Mouse (Mus musculus) embryonic facial prominence, embryonic 14.5 days (tissue): ENCODE data around the gene Lgals9. TPM values are rescaled to one million over a fixed set of nuclear protein-coding genes. Genes with fewer than 3 reads are reported as not detected.

Experiments used
- ATAC-seq: fragments of 200-750 bp; cut with Nextera tagmentation; 2 replicates; pipeline ENCODE4 v1.8.0; 2017; ENCODE audit warnings: low read depth, moderate number of reproducible peaks, moderate TSS enrichment
- DNase-seq: peaks from one replicate; pipeline ENCODE4 v3.0.0-alpha.2; 2015; ENCODE audit warnings: low spot score
- H3K27ac ChIP-seq: fragments of 300-500 bp; sonication (generic); replicated peaks from 2 replicates; pipeline ENCODE4 v1.5.1; 2014; ENCODE audit warnings: low read depth, mild to moderate bottlenecking, low read length, moderate library complexity
- H3K27me3 ChIP-seq: fragments of 300-500 bp; sonication (generic); replicated peaks from 2 replicates; pipeline ENCODE4 v1.6.1; 2014; ENCODE audit warnings: low read length; ENCODE audit not compliant: control insufficient read depth, insufficient read depth
- H3K36me3 ChIP-seq: fragments of 300-500 bp; sonication (generic); 2 replicates; pipeline ENCODE4 v1.6.1; 2014; ENCODE audit warnings: low read length, mixed read lengths; ENCODE audit not compliant: control insufficient read depth, insufficient read depth
- H3K4me1 ChIP-seq: fragments of 300-500 bp; sonication (generic); 2 replicates; pipeline ENCODE4 v1.6.1; 2014; ENCODE audit warnings: antibody characterized with exemption, low read length; ENCODE audit not compliant: control insufficient read depth, insufficient read depth
- H3K4me2 ChIP-seq: fragments of 300-500 bp; sonication (generic); 2 replicates; pipeline ENCODE4 v1.6.1; 2014; ENCODE audit warnings: low read depth, mild to moderate bottlenecking, low read length, moderate library complexity, mixed read lengths
- H3K4me3 ChIP-seq: fragments of 300-500 bp; sonication (generic); 2 replicates; pipeline ENCODE4 v1.5.1; 2014; ENCODE audit warnings: low read depth, mild to moderate bottlenecking, low read length
- H3K9ac ChIP-seq: fragments of 300-500 bp; sonication (generic); 2 replicates; pipeline ENCODE4 v1.6.1; 2014; ENCODE audit warnings: low read depth, mild to moderate bottlenecking, low read length, moderate library complexity, mixed read lengths
- H3K9me3 ChIP-seq: fragments of 300-500 bp; sonication (generic); 2 replicates; pipeline ENCODE4 v1.6.1; 2016; ENCODE audit warnings: low read length; ENCODE audit not compliant: control insufficient read depth
- WGBS: fragments of 180-500 bp; shearing (Covaris S2); extraction: QIAGEN DNeasy Blood & Tissue Kit; methylation state at CpG from one replicate; pipeline ENCODE4 v1.1.7; 2014; 5-methylcytosine and 5-hydroxymethylcytosine counted together
- polyA plus RNA-seq: library from polyadenylated mRNA; unstranded; fragments of >200 nt; fragmentation: Nextera tagmentation; extraction: Ambion mirVana; gene quantifications from 2 replicates; pipeline ENCODE4 v1.2.1, GENCODE M21; 2014

The Lgals9 gene
- polyA plus RNA-seq, 1 experiment from 2014 or later = 52.1 TPM

DNA sequence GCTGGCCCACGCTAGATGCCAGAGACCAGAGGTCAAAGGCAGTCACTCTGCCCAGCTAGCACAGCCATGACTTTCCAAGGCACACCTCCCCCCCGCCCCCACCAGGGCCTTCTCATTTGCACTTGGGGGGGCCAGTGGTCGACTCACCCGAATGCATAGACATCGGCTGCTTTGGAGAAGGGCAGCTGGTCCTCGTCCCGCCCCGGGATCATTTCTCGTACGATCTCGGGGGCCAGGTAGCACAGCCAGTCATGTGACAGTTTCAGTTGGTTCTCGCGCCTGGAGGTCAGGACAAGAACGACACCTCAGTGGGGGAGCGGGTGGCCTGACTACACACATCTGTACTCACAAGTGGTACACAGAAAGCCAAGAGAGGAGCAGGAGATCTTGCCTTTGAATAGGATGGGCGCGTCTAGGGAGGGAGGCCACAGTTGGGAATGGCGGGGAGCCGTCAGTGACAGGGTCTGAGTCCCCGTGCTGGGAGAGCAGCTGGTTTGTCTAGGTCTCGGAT, 35.8 kb upstream of the Lgals9 start:
- H3K27ac ChIP-seq = no peak overlapping the region
- H3K36me3 ChIP-seq = peaks cover 55% of the 10 kb centered on the region
- H3K4me3 ChIP-seq = no peak overlapping the region
- no peak for DNase-seq
- 77% methylated on average over 20 of the region's 21 CpGs for WGBS
- no peaks in the 10 kb centered on the region for H3K27me3 ChIP-seq
- no peaks in the 10 kb centered on the region for H3K9me3 ChIP-seq
- peaks cover 5% of the 10 kb centered on the region; the same call in 1 of the 2 replicates for H3K4me1 ChIP-seq
- H3K4me2 ChIP-seq = no peak overlapping the region
- ATAC-seq = no peak
- H3K9ac ChIP-seq = no peak overlapping the region

GRCm38 (mm10) chr11:79019839-79020534, 35.2 kb upstream of the Lgals9 start:
- ATAC-seq (no peak), DNase-seq (no peak)
- H3K4me3 ChIP-seq = no peak overlapping the region
- H3K4me2 ChIP-seq = no peak overlapping the region
- H3K27me3 ChIP-seq = no peaks in the 10 kb centered on the region
- no peak overlapping the region for H3K9ac ChIP-seq
- H3K9me3 ChIP-seq = no peaks in the 10 kb centered on the region
- peaks cover 52% of the 10 kb centered on the region for H3K36me3 ChIP-seq
- H3K4me1 ChIP-seq = peaks cover 5% of the 10 kb centered on the region; the same call in 1 of the 2 replicates
- 81% methylated on average over 17 of the region's 17 CpGs for WGBS
- H3K27ac ChIP-seq = no peak overlapping the region

GRCm38 (mm10) chr11:79018954-79019704, 34.4 kb upstream of the Lgals9 start:
- no peak for ATAC-seq
- Histone ChIP-seq H3K9ac (no peak overlapping the region), H3K36me3 (peaks cover 52% of the 10 kb centered on the region), H3K4me2 (no peak overlapping the region), H3K27me3 (no peaks in the 10 kb centered on the region), H3K4me1 (peaks cover 12% of the 10 kb centered on the region; the same call in 1 of the 2 replicates), H3K4me3 (no peak overlapping the region), H3K27ac (no peak overlapping the region), H3K9me3 (no peaks in the 10 kb centered on the region)
- peak; percentile 64 for DNase-seq
- WGBS = 56% methylated on average over 10 of the region's 11 CpGs

- H3K36me3 ChIP-seq = peaks cover 52% of the 10 kb centered on the region
- DNase-seq = no peak
Observed at GRCm38 (mm10) chr11:79017161-79017606, 32.4 kb upstream of the Lgals9 start.

DNA sequence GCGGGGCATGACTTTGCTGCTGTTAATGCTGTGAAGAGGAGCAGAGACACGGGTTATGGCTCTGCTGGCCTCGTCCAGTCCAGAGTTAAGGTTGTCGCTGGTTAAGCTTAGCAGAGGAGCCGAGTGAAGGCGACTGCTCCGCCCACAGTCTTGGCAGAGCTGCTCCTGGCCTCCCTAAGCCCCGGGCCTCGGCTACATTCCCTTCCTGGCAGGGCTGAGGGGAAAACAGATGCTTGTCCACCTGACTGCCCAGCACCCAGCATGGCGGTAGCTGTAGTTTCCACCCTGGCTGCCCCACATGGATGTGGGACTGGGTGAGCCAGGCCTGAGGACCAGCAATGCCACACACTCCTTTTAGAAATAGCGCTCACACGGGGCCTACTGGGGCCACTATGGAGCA, 31.5 kb upstream of the Lgals9 start:
- Histone ChIP-seq H3K27me3 (no peaks in the 10 kb centered on the region), H3K4me1 (peaks cover 7% of the 10 kb centered on the region; the same call in 1 of the 2 replicates), H3K27ac (no peak overlapping the region), H3K9me3 (no peaks in the 10 kb centered on the region), H3K9ac (no peak overlapping the region), H3K4me3 (no peak overlapping the region), H3K36me3 (peaks cover 47% of the 10 kb centered on the region), H3K4me2 (no peak overlapping the region)
- WGBS = 59% methylated on average over 12 of the region's 12 CpGs
- ATAC-seq = no peak
- peak; percentile 34 for DNase-seq

More at GRCm38 (mm10) chr11:79017161-79017606, 32.4 kb upstream of the Lgals9 start:
- H3K4me3 ChIP-seq = no peak overlapping the region
- H3K27ac ChIP-seq = no peak overlapping the region
- H3K27me3 ChIP-seq = no peaks in the 10 kb centered on the region
- H3K9me3 ChIP-seq = no peaks in the 10 kb centered on the region
- H3K4me2 ChIP-seq = no peak overlapping the region
- 66% methylated on average over 7 of the region's 7 CpGs for WGBS
- H3K9ac ChIP-seq = no peak overlapping the region
- H3K4me1 ChIP-seq = peaks cover 7% of the 10 kb centered on the region; the same call in 1 of the 2 replicates
- no peak for ATAC-seq

DNA sequence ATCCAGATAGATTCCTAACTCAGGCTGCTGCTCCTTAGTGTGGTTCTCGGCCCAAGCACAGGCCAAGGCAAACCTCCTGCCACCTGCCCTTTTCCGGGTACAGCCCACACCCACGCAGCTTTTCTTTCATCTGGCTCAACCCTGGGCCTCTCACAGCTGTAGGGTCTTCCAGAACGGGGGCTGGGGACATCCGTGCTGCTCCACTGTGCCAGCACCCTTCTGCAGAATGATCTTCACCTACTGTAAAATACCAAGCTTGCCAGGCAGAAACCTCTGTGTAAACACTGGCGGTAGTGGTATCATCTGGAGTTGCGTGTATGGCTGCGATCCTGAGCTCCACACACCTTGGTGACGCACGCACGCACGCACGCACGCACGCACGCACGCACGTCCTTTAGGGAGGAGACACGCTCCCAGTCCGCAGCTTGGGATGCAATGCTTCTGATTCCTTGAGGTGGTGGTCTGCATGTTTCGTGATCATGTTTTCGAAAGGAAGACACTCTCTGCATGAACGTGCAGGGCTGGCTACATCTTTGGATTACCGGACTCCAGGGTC, 31.0 kb upstream of the Lgals9 start:
- no peak overlapping the region for H3K27ac ChIP-seq

GRCm38 (mm10) chr11:79014602-79015325, 30.0 kb upstream of the Lgals9 start:
- Histone ChIP-seq H3K9me3 (no peaks in the 10 kb centered on the region), H3K36me3 (peaks cover 36% of the 10 kb centered on the region), H3K27ac (no peak overlapping the region), H3K9ac (0 out of 2 replicates have a peak overlapping the region, but pooled peaks have one; percentile 14), H3K4me3 (no peak overlapping the region), H3K27me3 (no peaks in the 10 kb centered on the region), H3K4me2 (no peak overlapping the region), H3K4me1 (peaks cover 7% of the 10 kb centered on the region; the same call in 1 of the 2 replicates)
- DNase-seq (peak; percentile 31), ATAC-seq (0 out of 2 replicates have a peak, but pooled peaks have one; percentile 17)
- WGBS = 54% methylated on average over 14 of the region's 15 CpGs

More for the DNA sequence above, 31.0 kb upstream of the Lgals9 start:
- H3K9ac ChIP-seq = peak overlapping the region; percentile 30; the same call in 1 of the 2 replicates
- no peak overlapping the region for H3K4me2 ChIP-seq
- H3K4me3 ChIP-seq = no peak overlapping the region
- DNase-seq (no peak), ATAC-seq (no peak)
- H3K9me3 ChIP-seq = no peaks in the 10 kb centered on the region
- 84% methylated on average over 24 of the region's 24 CpGs for WGBS
- H3K36me3 ChIP-seq = peaks cover 46% of the 10 kb centered on the region
- no peaks in the 10 kb centered on the region for H3K27me3 ChIP-seq
- peaks cover 7% of the 10 kb centered on the region; the same call in 1 of the 2 replicates for H3K4me1 ChIP-seq

DNA sequence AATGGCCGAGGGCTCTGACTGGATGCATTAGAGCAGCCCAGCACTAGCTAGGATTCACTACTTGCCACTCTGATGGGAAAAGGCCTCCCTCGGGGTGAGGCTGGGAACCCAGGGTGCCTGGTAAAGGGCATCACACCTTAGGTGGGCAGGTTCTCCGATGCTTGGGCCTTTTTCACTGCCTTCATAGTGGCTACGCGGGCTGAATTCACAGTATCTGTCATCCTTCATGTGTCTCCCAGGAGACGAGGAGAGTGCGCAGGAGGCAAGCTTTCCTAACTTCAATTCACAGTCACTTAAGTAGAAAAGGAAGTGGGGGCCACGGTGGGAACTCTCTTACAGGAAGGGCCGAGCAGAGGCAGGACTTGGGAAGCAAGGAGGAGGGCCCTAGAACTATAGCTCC, 29.1 kb upstream of the Lgals9 start:
- 68% methylated on average over 9 of the region's 9 CpGs for WGBS
- Histone ChIP-seq H3K36me3 (peaks cover 29% of the 10 kb centered on the region), H3K4me2 (no peak overlapping the region), H3K27me3 (no peaks in the 10 kb centered on the region), H3K9ac (no peak overlapping the region), H3K4me1 (peaks cover 7% of the 10 kb centered on the region; the same call in 1 of the 2 replicates), H3K9me3 (no peaks in the 10 kb centered on the region), H3K4me3 (no peak overlapping the region), H3K27ac (no peak overlapping the region)
- no peak for ATAC-seq
- DNase-seq = no peak
